Mouse (Mus musculus): ENCODE data around the gene Drd1. TPM values are rescaled to one million over a fixed set of nuclear protein-coding genes. Genes with fewer than 3 reads are reported as not detected.

Drd1 gene
- polyA plus RNA-seq (2014; fragmentation: Nextera tagmentation; extraction: Ambion mirVana) = 1.7 and 2.4 TPM in 2 replicates

DNA sequence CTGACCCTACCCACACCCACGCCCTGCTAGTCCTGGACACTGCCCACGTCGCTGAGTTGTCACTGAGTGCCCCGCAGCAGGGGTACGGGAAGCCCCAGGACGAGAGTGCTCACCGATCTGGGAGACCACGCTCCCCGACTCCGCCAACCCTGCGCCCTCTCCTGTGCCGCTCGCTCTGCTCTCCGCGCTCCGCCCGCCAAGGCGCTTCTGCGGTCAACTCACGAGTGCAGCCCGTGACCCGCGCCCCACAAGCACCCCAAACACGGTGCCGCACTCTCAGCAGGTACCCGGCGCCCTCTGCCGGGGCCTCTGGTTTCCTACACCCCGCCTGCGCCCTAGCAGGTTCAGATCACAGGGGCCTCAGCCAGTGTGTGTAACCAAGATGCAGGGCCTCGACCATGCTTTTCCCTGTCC lies at the start of gene Drd1:
Drd1 (minus strand) TSS at position 258 of the 414 bp plus-strand sequence.
- DNase-seq (peak; percentile 89), ATAC-seq (ENCODE audit: low FRiP score, low TSS enrichment) (peak; percentile 62; the same call in 1 of the 2 replicates)
- under 1% methylated on average over 31 of the region's 31 CpGs for WGBS
- Histone ChIP-seq H3K36me3 (ENCODE audit: control insufficient read depth, insufficient read depth, low read length) (no peaks in the 10 kb centered on the region), H3K27me3 (ENCODE audit: control insufficient read depth, insufficient read depth, low read length) (peaks cover 9% of the 10 kb centered on the region; the same call in 1 of the 2 replicates), H3K9me3 (ENCODE audit: control insufficient read depth, low read length) (no peaks in the 10 kb centered on the region), H3K4me2 (ENCODE audit: low read length) (peak within 1 kb of the TSS; percentile 95), H3K4me1 (ENCODE audit: control insufficient read depth, insufficient read depth, low read length) (peaks cover 8% of the 10 kb centered on the region; the same call in 1 of the 2 replicates), H3K27ac (replicated peaks; ENCODE audit: low read depth, low read length) (no peak within 1 kb of the TSS), H3K9ac (replicated peaks; ENCODE audit: low read length) (peak within 1 kb of the TSS; percentile 44), H3K4me3 (replicated peaks; ENCODE audit: low read depth, low read length) (peak within 1 kb of the TSS; percentile 47)

GRCm38 (mm10) chr13:54103866-54104265 lies 48.4 kb upstream of the Drd1 start:
- Histone ChIP-seq H3K9ac (replicated peaks; ENCODE audit: low read length) (no peak overlapping the region), H3K36me3 (ENCODE audit: control insufficient read depth, insufficient read depth, low read length) (peaks cover 13% of the 10 kb centered on the region), H3K4me3 (replicated peaks; ENCODE audit: low read depth, low read length) (no peak overlapping the region), H3K27me3 (ENCODE audit: control insufficient read depth, insufficient read depth, low read length) (no peaks in the 10 kb centered on the region), H3K9me3 (ENCODE audit: control insufficient read depth, low read length) (no peaks in the 10 kb centered on the region), H3K4me1 (ENCODE audit: control insufficient read depth, insufficient read depth, low read length) (no peaks in the 10 kb centered on the region), H3K27ac (replicated peaks; ENCODE audit: low read depth, low read length) (no peak overlapping the region), H3K4me2 (ENCODE audit: low read length) (no peak overlapping the region)
- ATAC-seq (ENCODE audit: low FRiP score, low TSS enrichment) = no peak
- DNase-seq = no peak
- 91% methylated on average over 10 of the region's 10 CpGs for WGBS

- Histone ChIP-seq H3K4me2 (ENCODE audit: low read length) (no peak overlapping the region), H3K4me3 (replicated peaks; ENCODE audit: low read depth, low read length) (no peak overlapping the region), H3K27me3 (ENCODE audit: control insufficient read depth, insufficient read depth, low read length) (no peaks in the 10 kb centered on the region), H3K4me1 (ENCODE audit: control insufficient read depth, insufficient read depth, low read length) (no peaks in the 10 kb centered on the region), H3K9me3 (ENCODE audit: control insufficient read depth, low read length) (no peaks in the 10 kb centered on the region), H3K27ac (replicated peaks; ENCODE audit: low read depth, low read length) (no peak overlapping the region), H3K9ac (replicated peaks; ENCODE audit: low read length) (no peak overlapping the region), H3K36me3 (ENCODE audit: control insufficient read depth, insufficient read depth, low read length) (peaks cover 16% of the 10 kb centered on the region)
- WGBS = 97% methylated on average over 3 of the region's 3 CpGs
- ATAC-seq (ENCODE audit: low FRiP score, low TSS enrichment) (no peak), DNase-seq (no peak)
These were observed 47.8 kb upstream of the Drd1 start for GRCm38 (mm10) chr13:54103271-54103670.

DNA sequence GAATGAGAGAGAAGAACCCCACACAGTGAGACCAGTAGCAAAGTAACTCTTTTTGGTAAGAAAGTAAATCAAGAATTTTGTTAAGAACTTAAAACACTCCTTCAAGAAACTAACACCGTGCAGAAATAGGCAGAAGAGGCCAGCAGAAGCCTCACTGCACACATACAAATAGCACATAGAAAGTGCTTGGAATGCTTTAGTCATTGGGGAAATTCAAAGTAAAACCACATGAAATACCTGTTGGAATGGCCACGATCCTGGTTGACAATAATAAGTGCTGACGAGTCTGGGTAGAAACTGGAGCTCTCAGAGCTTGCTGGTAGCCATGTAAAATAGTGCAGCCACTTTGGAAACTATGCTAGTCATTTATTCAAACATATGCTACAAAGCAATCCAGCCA lies 46.6 kb upstream of the Drd1 start:
- Histone ChIP-seq H3K27ac (replicated peaks; ENCODE audit: low read depth, low read length) (no peak overlapping the region), H3K4me2 (ENCODE audit: low read length) (no peak overlapping the region), H3K36me3 (ENCODE audit: control insufficient read depth, insufficient read depth, low read length) (peaks cover 24% of the 10 kb centered on the region), H3K9me3 (ENCODE audit: control insufficient read depth, low read length) (no peaks in the 10 kb centered on the region), H3K4me1 (ENCODE audit: control insufficient read depth, insufficient read depth, low read length) (no peaks in the 10 kb centered on the region), H3K27me3 (ENCODE audit: control insufficient read depth, insufficient read depth, low read length) (no peaks in the 10 kb centered on the region), H3K4me3 (replicated peaks; ENCODE audit: low read depth, low read length) (no peak overlapping the region), H3K9ac (replicated peaks; ENCODE audit: low read length) (no peak overlapping the region)
- no peak for DNase-seq
- WGBS = 92% methylated on average over 3 of the region's 3 CpGs
- ATAC-seq (ENCODE audit: low FRiP score, low TSS enrichment) = no peak

DNA sequence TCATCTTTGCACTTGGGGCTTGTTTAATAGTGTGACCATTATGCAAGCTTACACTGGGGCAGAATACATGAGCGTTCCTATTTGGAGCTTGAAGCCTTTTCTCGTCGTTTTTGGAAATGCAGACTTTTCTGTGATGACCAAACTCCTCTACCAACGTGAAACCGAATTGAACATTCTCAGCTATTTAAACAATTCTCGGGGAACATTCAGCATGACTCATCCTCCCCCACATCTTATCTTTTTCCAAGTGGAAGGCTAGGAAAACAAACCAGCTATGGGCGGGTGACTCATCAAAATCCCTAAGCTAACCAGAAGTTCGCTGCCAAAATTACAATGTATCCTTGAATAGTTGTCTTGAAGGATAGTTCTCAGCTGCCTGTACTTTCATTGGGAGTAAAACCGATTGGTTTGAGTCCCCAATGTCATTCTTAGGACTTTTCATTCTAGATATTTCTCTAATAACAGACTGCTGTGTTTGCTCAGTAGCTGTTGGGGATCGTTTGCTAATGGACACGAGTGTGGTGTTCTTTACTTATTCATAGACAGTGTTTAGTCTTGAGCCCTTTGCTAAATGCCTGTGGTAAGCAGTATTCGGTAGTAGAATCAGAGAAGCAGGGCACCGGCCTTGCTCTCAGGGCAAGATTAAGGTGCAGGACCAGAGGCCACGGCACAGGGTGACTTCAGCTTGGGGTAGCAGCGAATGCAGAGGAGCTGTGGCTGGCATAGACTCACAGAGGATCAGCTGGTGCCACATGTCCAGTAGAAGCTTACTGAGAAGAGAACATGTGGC lies 45.7 kb upstream of the Drd1 start:
- DNase-seq (no peak), ATAC-seq (ENCODE audit: low FRiP score, low TSS enrichment) (no peak)
- no peaks in the 10 kb centered on the region for H3K4me1 ChIP-seq (ENCODE audit: control insufficient read depth, insufficient read depth, low read length)
- peaks cover 26% of the 10 kb centered on the region for H3K36me3 ChIP-seq (ENCODE audit: control insufficient read depth, insufficient read depth, low read length)
- H3K9me3 ChIP-seq (ENCODE audit: control insufficient read depth, low read length) = no peaks in the 10 kb centered on the region
- no peaks in the 10 kb centered on the region for H3K27me3 ChIP-seq (ENCODE audit: control insufficient read depth, insufficient read depth, low read length)
- 94% methylated on average over 15 of the region's 15 CpGs for WGBS
- no peak overlapping the region for H3K4me2 ChIP-seq (ENCODE audit: low read length)
- no peak overlapping the region for H3K27ac ChIP-seq (replicated peaks; ENCODE audit: low read depth, low read length)
- H3K4me3 ChIP-seq (replicated peaks; ENCODE audit: low read depth, low read length) = no peak overlapping the region
- no peak overlapping the region for H3K9ac ChIP-seq (replicated peaks; ENCODE audit: low read length)

- Histone ChIP-seq H3K36me3 (ENCODE audit: control insufficient read depth, insufficient read depth, low read length) (peaks cover 51% of the 10 kb centered on the region), H3K27ac (replicated peaks; ENCODE audit: low read depth, low read length) (no peak overlapping the region), H3K9me3 (ENCODE audit: control insufficient read depth, low read length) (no peaks in the 10 kb centered on the region), H3K9ac (replicated peaks; ENCODE audit: low read length) (no peak overlapping the region), H3K4me1 (ENCODE audit: control insufficient read depth, insufficient read depth, low read length) (no peaks in the 10 kb centered on the region), H3K4me2 (ENCODE audit: low read length) (no peak overlapping the region), H3K27me3 (ENCODE audit: control insufficient read depth, insufficient read depth, low read length) (no peaks in the 10 kb centered on the region), H3K4me3 (replicated peaks; ENCODE audit: low read depth, low read length) (no peak overlapping the region)
- no peak for ATAC-seq (ENCODE audit: low FRiP score, low TSS enrichment)
- DNase-seq = no peak
- 93% methylated on average over 6 of the region's 6 CpGs for WGBS
These were observed 42.3 kb upstream of the Drd1 start for GRCm38 (mm10) chr13:54097797-54098196.

DNA sequence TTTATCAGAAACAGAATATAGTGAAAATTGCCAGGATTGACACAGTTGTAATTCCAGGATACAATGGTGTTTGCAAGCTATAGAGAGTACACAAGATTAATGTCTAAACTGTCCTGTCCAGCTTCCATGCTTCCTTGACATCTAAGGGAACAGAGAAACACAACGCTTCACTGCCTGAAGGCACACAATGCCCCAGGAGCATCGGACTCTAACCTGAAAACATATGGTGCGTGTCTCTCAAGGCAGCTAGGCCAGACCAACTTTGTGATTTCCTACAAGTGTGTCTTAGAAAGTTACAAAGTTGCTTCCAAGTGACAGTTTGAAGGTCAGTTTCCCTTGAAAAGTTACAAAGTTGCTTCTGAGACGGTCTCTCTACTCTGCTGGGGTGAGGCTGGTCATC lies 41.7 kb upstream of the Drd1 start:
- DNase-seq (no peak), ATAC-seq (ENCODE audit: low FRiP score, low TSS enrichment) (no peak)
- H3K4me3 ChIP-seq (replicated peaks; ENCODE audit: low read depth, low read length) = no peak overlapping the region
- no peaks in the 10 kb centered on the region for H3K27me3 ChIP-seq (ENCODE audit: control insufficient read depth, insufficient read depth, low read length)
- H3K4me2 ChIP-seq (ENCODE audit: low read length) = no peak overlapping the region
- no peaks in the 10 kb centered on the region for H3K9me3 ChIP-seq (ENCODE audit: control insufficient read depth, low read length)
- H3K9ac ChIP-seq (replicated peaks; ENCODE audit: low read length) = no peak overlapping the region
- H3K36me3 ChIP-seq (ENCODE audit: control insufficient read depth, insufficient read depth, low read length) = peaks cover 57% of the 10 kb centered on the region
- H3K27ac ChIP-seq (replicated peaks; ENCODE audit: low read depth, low read length) = no peak overlapping the region
- no peaks in the 10 kb centered on the region for H3K4me1 ChIP-seq (ENCODE audit: control insufficient read depth, insufficient read depth, low read length)
- WGBS = 92% methylated on average over 4 of the region's 4 CpGs

GRCm38 (mm10) chr13:54095721-54096120 lies 40.2 kb upstream of the Drd1 start:
- Histone ChIP-seq H3K36me3 (ENCODE audit: control insufficient read depth, insufficient read depth, low read length) (peaks cover 71% of the 10 kb centered on the region), H3K27ac (replicated peaks; ENCODE audit: low read depth, low read length) (no peak overlapping the region), H3K9me3 (ENCODE audit: control insufficient read depth, low read length) (no peaks in the 10 kb centered on the region), H3K4me1 (ENCODE audit: control insufficient read depth, insufficient read depth, low read length) (no peaks in the 10 kb centered on the region), H3K4me3 (replicated peaks; ENCODE audit: low read depth, low read length) (no peak overlapping the region), H3K9ac (replicated peaks; ENCODE audit: low read length) (no peak overlapping the region), H3K4me2 (ENCODE audit: low read length) (no peak overlapping the region), H3K27me3 (ENCODE audit: control insufficient read depth, insufficient read depth, low read length) (no peaks in the 10 kb centered on the region)
- no peak for DNase-seq
- ATAC-seq (ENCODE audit: low FRiP score, low TSS enrichment) = no peak
- WGBS = 94% methylated on average over 8 of the region's 8 CpGs

GRCm38 (mm10) chr13:54094963-54095362 lies 39.5 kb upstream of the Drd1 start:
- no peak overlapping the region for H3K27ac ChIP-seq (replicated peaks; ENCODE audit: low read depth, low read length)
- WGBS = 83% methylated on average over 6 of the region's 6 CpGs
- ATAC-seq (ENCODE audit: low FRiP score, low TSS enrichment) = no peak
- H3K36me3 ChIP-seq (ENCODE audit: control insufficient read depth, insufficient read depth, low read length) = peaks cover 73% of the 10 kb centered on the region
- H3K4me2 ChIP-seq (ENCODE audit: low read length) = no peak overlapping the region
- no peak overlapping the region for H3K9ac ChIP-seq (replicated peaks; ENCODE audit: low read length)
- no peak for DNase-seq
- no peaks in the 10 kb centered on the region for H3K9me3 ChIP-seq (ENCODE audit: control insufficient read depth, low read length)
- H3K4me3 ChIP-seq (replicated peaks; ENCODE audit: low read depth, low read length) = no peak overlapping the region
- no peaks in the 10 kb centered on the region for H3K27me3 ChIP-seq (ENCODE audit: control insufficient read depth, insufficient read depth, low read length)
- H3K4me1 ChIP-seq (ENCODE audit: control insufficient read depth, insufficient read depth, low read length) = no peaks in the 10 kb centered on the region
